Mouse (Mus musculus) midbrain, embryonic 15.5 days (tissue): Measurements from ENCODE around the gene Plxna4. TPM values are rescaled to one million over a fixed set of nuclear protein-coding genes. Genes with fewer than 3 reads are reported as not detected.
A peak's percentile ranks its signal among the peaks of the same experiment; 100 is the strongest.

Source experiments
- ATAC-seq: fragments of 200-750 bp; cut with Nextera tagmentation; replicated peaks from 2 replicates; pipeline ENCODE4 v1.8.0; 2017; ENCODE audit warnings: moderate TSS enrichment
- H3K27ac ChIP-seq: fragments of 300-500 bp; sonication (generic); 2 replicates; pipeline ENCODE4 v1.5.1; 2015; ENCODE audit warnings: mild to moderate bottlenecking, inconsistent platforms
- H3K27me3 ChIP-seq: fragments of 300-500 bp; sonication (generic); replicated peaks from 2 replicates; pipeline ENCODE4 v1.6.1; 2015; ENCODE audit warnings: inconsistent platforms
- H3K36me3 ChIP-seq: fragments of 300-500 bp; sonication (generic); replicated peaks from 2 replicates; pipeline ENCODE4 v1.6.1; 2015; ENCODE audit warnings: inconsistent platforms
- H3K4me1 ChIP-seq: fragments of 300-500 bp; sonication (generic); 2 replicates; pipeline ENCODE4 v1.6.1; 2015; ENCODE audit warnings: inconsistent platforms
- H3K4me2 ChIP-seq: fragments of 300-500 bp; sonication (generic); 2 replicates; pipeline ENCODE4 v1.6.1; 2015; ENCODE audit warnings: inconsistent platforms, mild to moderate bottlenecking, moderate library complexity
- H3K4me3 ChIP-seq: fragments of 300-500 bp; sonication (generic); 2 replicates; pipeline ENCODE4 v1.5.1; 2015; ENCODE audit warnings: mild to moderate bottlenecking, inconsistent platforms
- H3K9ac ChIP-seq: fragments of 300-500 bp; sonication (generic); 2 replicates; pipeline ENCODE4 v1.6.1; 2015; ENCODE audit warnings: mild to moderate bottlenecking, inconsistent platforms
- H3K9me3 ChIP-seq: fragments of 300-500 bp; sonication (generic); 2 replicates; pipeline ENCODE4 v1.6.1; 2016; ENCODE audit warnings: inconsistent platforms
- WGBS: fragments of 180-500 bp; shearing (Covaris S2); methylation state at CpG from one replicate; pipeline ENCODE4 v1.1.7; 2015; ENCODE audit warnings: mixed read lengths; 5-methylcytosine and 5-hydroxymethylcytosine counted together
- polyA plus RNA-seq: library from polyadenylated mRNA; unstranded; fragments of >200 nt; fragmentation: Nextera tagmentation; extraction: Ambion mirVana; gene quantifications from 2 replicates; pipeline ENCODE4 v1.2.1, GENCODE M21; 2015

Plxna4 gene
- polyA plus RNA-seq, 1 experiment from 2014 or later: 14.2 TPM

DNA sequence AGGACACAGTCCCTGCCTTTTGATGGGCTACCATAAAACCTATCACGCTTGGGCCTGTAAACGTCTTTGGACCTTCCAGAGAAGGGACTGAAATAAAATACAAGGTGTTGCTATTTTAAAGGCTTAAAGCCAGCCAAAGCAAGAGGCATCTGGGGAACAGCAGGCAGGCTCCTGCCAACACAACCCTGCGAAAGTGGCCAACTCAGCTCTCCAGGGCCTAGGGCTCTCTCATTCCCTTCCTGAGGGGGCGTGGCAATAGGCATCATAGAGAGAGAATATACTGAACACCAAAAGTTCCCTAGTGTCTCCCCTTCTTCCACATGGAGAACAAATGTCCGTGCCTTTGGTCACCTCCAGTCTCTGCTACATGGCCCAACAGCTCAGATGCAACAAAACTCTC lies 89.9 kb downstream of the Plxna4 start:
- Histone ChIP-seq H3K4me1 (peaks cover 13% of the 10 kb centered on the region; the same call in 1 of the 2 replicates), H3K4me2 (no peak overlapping the region), H3K36me3 (no peaks in the 10 kb centered on the region), H3K27ac (no peak overlapping the region), H3K27me3 (no peaks in the 10 kb centered on the region), H3K4me3 (no peak overlapping the region), H3K9me3 (no peaks in the 10 kb centered on the region), H3K9ac (no peak overlapping the region)
- 92% methylated on average over 5 of the region's 5 CpGs for WGBS
- ATAC-seq: no peak

DNA sequence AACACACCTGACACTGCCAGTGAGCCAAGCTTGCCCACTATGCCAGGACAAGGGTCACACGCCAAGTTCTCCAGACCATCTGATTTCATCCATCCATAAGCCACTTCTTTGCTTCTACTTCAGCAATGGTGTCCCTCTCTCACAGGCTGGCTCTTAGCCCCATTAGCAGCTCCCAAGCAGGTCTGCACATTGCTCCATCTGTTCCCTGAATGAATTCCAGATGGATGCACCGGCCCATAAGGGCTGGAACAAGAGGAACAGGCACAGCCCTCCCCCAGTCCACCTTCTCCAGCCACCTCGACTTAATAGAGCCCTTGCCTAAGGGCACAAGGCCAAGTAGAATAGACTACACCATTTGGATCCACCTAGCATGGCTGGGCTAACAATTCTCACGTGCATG lies 91.9 kb downstream of the Plxna4 start:
- H3K4me2 ChIP-seq: no peak overlapping the region
- no peak overlapping the region for H3K9ac ChIP-seq
- no peak overlapping the region for H3K27ac ChIP-seq
- H3K9me3 ChIP-seq: no peaks in the 10 kb centered on the region
- H3K36me3 ChIP-seq: no peaks in the 10 kb centered on the region
- no peak for ATAC-seq
- WGBS: 75% methylated on average over 4 of the region's 4 CpGs
- no peaks in the 10 kb centered on the region for H3K27me3 ChIP-seq
- H3K4me3 ChIP-seq: no peak overlapping the region
- H3K4me1 ChIP-seq: peaks cover 13% of the 10 kb centered on the region; the same call in 1 of the 2 replicates

DNA sequence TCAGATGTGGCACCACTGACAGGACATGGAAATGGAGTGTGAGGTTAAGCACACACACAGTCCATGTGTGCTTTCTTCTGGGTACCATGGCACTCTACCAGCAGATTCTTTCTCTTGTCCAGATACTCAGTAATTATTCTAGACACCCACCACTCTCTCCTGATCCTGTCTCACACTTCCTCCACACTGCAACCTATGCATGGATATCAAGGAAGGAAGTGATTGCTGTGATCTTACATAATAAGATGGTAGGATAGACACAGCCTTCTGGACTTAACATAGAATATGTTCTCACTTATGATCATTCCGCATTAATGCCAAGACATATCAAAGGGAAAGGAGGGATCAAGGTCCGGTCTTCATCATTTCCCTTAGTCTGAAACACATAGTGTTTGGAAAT lies 92.5 kb downstream of the Plxna4 start:
- H3K4me2 ChIP-seq: no peak overlapping the region
- H3K9ac ChIP-seq: no peak overlapping the region
- no peak overlapping the region for H3K4me3 ChIP-seq
- 95% methylated on average over 2 of the region's 2 CpGs for WGBS
- no peaks in the 10 kb centered on the region for H3K36me3 ChIP-seq
- no peaks in the 10 kb centered on the region for H3K27me3 ChIP-seq
- ATAC-seq: no peak
- H3K27ac ChIP-seq: no peak overlapping the region
- no peaks in the 10 kb centered on the region for H3K9me3 ChIP-seq
- peaks cover 13% of the 10 kb centered on the region; the same call in 1 of the 2 replicates for H3K4me1 ChIP-seq

DNA sequence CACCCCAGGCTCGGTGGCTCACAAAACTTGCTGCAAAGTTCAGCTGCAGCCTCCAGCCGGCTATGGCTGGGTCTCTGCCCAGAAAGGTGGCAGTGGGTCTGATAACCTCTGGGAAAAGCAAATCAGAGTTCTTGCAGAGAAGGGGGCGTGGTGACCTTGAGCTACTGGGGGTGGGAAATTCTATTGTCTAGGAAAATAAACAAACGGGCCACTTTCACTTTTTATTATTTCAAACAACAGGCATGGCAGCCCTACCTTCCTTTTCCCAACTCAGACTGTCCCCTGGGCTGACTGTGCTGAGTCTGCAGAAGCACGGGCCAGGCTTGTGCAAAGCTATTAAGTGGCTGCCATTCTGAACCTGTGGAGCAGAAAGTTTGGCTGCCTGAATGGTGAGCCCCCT lies 94.4 kb downstream of the Plxna4 start:
- H3K27ac ChIP-seq: no peak overlapping the region
- WGBS: 41% methylated on average over 5 of the region's 5 CpGs

GRCm38 (mm10) chr6:32487121-32487520 lies 100.9 kb downstream of the Plxna4 start:
- WGBS: 84% methylated on average over 3 of the region's 3 CpGs
- ATAC-seq: no peak
- H3K4me2 ChIP-seq: no peak overlapping the region
- H3K27me3 ChIP-seq: no peaks in the 10 kb centered on the region
- H3K9ac ChIP-seq: no peak overlapping the region
- H3K9me3 ChIP-seq: no peaks in the 10 kb centered on the region
- H3K4me3 ChIP-seq: no peak overlapping the region
- no peak overlapping the region for H3K27ac ChIP-seq
- H3K36me3 ChIP-seq: no peaks in the 10 kb centered on the region
- H3K4me1 ChIP-seq: peaks cover 5% of the 10 kb centered on the region; the same call in 1 of the 2 replicates

More for the DNA sequence above, 94.4 kb downstream of the Plxna4 start:
- ATAC-seq: no peak
- Histone ChIP-seq H3K36me3 (no peaks in the 10 kb centered on the region), H3K4me2 (no peak overlapping the region), H3K9me3 (no peaks in the 10 kb centered on the region), H3K4me1 (peaks cover 12% of the 10 kb centered on the region; the same call in 1 of the 2 replicates), H3K9ac (no peak overlapping the region), H3K4me3 (no peak overlapping the region), H3K27me3 (no peaks in the 10 kb centered on the region)

DNA sequence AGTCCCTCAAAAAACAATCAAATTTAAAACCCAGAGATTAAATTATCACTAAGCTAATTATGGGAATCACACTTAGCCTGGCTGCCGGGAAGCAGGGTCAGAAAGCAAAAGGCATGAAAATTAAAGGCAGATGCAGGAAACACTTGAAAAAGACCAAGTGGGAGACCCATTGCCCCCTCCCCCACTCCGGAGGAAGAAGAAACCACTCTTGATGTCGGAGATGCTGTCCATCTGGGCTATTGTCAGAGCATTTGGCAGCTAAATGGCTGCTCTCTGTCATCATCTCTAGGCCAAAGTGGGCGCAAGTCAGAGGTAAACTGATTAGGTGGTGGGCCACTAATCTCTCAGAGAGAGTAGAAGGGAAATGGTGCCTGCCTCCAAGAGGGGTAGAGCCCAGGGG lies 105.5 kb downstream of the Plxna4 start:
- Histone ChIP-seq H3K36me3 (no peaks in the 10 kb centered on the region), H3K27me3 (no peaks in the 10 kb centered on the region), H3K9me3 (no peaks in the 10 kb centered on the region), H3K4me1 (peaks cover 5% of the 10 kb centered on the region; the same call in 1 of the 2 replicates), H3K4me2 (no peak overlapping the region), H3K9ac (no peak overlapping the region), H3K27ac (no peak overlapping the region), H3K4me3 (no peak overlapping the region)
- 53% methylated on average over 4 of the region's 4 CpGs for WGBS
- ATAC-seq: no peak

- 0 out of 2 replicates have a peak, but pooled peaks have one; percentile 14 for ATAC-seq
- Histone ChIP-seq H3K4me1 (peaks cover 5% of the 10 kb centered on the region; the same call in 1 of the 2 replicates), H3K4me3 (no peak overlapping the region), H3K27ac (no peak overlapping the region), H3K4me2 (no peak overlapping the region), H3K9me3 (no peaks in the 10 kb centered on the region), H3K27me3 (no peaks in the 10 kb centered on the region), H3K9ac (no peak overlapping the region), H3K36me3 (no peaks in the 10 kb centered on the region)
- WGBS: 58% methylated on average over 1 of the region's 1 CpGs
These were observed 107.3 kb downstream of the Plxna4 start for GRCm38 (mm10) chr6:32480741-32481140.

DNA sequence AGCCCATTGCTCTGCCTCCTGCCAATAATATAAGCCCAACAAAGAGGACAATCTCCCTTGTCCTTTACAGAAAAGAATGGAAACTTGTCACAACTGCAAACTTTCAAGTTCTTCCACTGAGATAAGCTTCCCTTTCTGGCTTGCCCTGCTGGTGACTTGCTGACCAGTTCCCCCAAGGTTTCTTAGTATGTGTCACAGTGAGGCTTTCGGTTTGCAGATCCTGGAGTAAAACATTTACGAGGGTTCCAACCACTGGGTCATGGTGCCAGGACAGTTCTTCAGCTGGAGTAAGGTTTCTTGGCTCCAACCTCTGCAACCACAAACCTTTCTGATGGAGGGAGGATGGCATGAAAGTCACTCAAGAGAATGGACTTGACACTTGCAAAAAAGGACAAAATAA lies 108.2 kb downstream of the Plxna4 start:
- H3K36me3 ChIP-seq: no peaks in the 10 kb centered on the region
- H3K4me1 ChIP-seq: peaks cover 5% of the 10 kb centered on the region; the same call in 1 of the 2 replicates
- no peak overlapping the region for H3K4me2 ChIP-seq
- no peaks in the 10 kb centered on the region for H3K27me3 ChIP-seq
- H3K9me3 ChIP-seq: no peaks in the 10 kb centered on the region
- H3K27ac ChIP-seq: no peak overlapping the region; the same call in 1 of the 2 replicates
- H3K9ac ChIP-seq: no peak overlapping the region
- no peak for ATAC-seq
- no peak overlapping the region for H3K4me3 ChIP-seq
- 98% methylated on average over 2 of the region's 2 CpGs for WGBS

DNA sequence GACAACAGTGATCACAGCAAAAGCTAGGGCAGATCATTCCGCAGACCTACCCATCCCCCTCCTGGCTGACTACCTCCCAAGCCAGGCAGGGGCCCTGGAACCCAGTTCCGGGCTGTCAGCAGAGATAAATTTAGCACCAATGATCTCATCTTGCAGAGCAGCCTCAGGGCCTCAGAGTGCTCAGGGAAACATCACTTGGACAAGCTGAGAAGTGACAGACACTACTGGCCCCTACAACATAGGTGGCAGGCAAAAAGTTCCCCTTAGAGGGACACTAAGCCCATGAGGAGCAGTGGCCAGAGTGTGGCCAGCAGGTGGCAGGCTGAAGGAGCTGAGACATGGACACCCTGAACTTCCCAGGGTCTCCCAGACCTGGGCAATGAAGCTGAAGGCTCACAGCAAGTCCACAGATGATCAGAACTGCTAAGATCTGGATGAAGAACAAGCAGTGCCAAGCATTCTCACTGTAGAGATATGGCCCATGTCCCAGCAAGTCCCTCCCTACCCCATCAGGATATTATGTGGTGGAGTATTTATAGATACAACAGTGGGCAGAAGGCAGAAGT lies 108.7 kb downstream of the Plxna4 start:
- no peak overlapping the region; the same call in 1 of the 2 replicates for H3K27ac ChIP-seq
- H3K4me3 ChIP-seq: no peak overlapping the region
- no peak overlapping the region for H3K9ac ChIP-seq
- 0 out of 2 replicates have a peak, but pooled peaks have one; percentile 4 for ATAC-seq
- WGBS: 46% methylated on average over 2 of the region's 2 CpGs
- H3K4me2 ChIP-seq: no peak overlapping the region
- no peaks in the 10 kb centered on the region for H3K27me3 ChIP-seq
- peaks cover 5% of the 10 kb centered on the region; the same call in 1 of the 2 replicates for H3K4me1 ChIP-seq
- no peaks in the 10 kb centered on the region for H3K9me3 ChIP-seq
- H3K36me3 ChIP-seq: no peaks in the 10 kb centered on the region

DNA sequence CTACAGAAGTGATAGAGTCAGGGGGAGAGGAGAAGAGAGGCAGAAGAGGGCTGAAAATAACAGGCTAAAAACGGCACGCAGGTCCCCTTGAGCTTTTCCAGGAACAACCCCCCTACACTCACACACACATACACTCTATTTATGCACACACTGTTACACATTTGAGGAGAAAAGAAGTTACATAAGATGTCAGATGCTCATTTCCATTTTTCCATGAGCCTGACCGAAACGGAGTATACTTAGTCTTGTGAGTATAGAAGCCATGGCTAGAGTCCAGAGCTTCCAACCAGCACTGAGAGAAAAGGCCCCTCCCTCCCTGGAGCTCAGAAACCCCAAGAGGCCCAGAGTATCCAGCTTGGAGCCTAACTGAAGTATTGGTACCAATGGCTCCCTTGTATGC lies 112.0 kb downstream of the Plxna4 start:
- no peak for ATAC-seq
- Histone ChIP-seq H3K4me2 (no peak overlapping the region), H3K27ac (no peak overlapping the region), H3K27me3 (no peaks in the 10 kb centered on the region), H3K4me3 (no peak overlapping the region), H3K4me1 (no peaks in the 10 kb centered on the region), H3K36me3 (no peaks in the 10 kb centered on the region), H3K9me3 (no peaks in the 10 kb centered on the region), H3K9ac (no peak overlapping the region)
- 89% methylated on average over 4 of the region's 4 CpGs for WGBS

DNA sequence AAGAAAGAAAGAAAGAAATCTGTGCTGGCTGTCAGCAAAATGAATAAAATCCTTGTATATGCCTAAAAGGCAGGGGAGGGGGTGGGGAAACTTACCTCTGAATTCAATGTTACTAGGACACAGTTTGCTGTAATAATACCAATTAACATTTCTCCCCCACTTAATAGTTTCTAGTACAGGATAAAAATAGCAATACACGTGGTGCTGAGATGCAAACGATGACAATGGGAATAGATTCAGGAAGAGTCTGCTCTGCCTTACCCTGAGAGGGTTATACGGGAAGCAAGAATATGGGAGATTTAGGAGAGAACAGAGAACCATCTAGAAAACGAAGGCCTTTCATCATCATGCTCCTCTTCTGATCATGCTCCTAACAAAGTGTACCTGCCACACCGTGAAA lies 115.9 kb downstream of the Plxna4 start:
- H3K4me3 ChIP-seq: no peak overlapping the region
- H3K4me1 ChIP-seq: no peaks in the 10 kb centered on the region
- no peak overlapping the region for H3K9ac ChIP-seq
- WGBS: 78% methylated on average over 5 of the region's 5 CpGs
- H3K27me3 ChIP-seq: no peaks in the 10 kb centered on the region
- H3K9me3 ChIP-seq: no peaks in the 10 kb centered on the region
- H3K27ac ChIP-seq: no peak overlapping the region
- no peak overlapping the region for H3K4me2 ChIP-seq
- no peak for ATAC-seq
- no peaks in the 10 kb centered on the region for H3K36me3 ChIP-seq

GRCm38 (mm10) chr6:32471639-32472038 lies 116.4 kb downstream of the Plxna4 start:
- no peak overlapping the region for H3K4me2 ChIP-seq
- ATAC-seq: no peak
- no peaks in the 10 kb centered on the region for H3K27me3 ChIP-seq
- H3K36me3 ChIP-seq: no peaks in the 10 kb centered on the region
- H3K27ac ChIP-seq: no peak overlapping the region
- 0 out of 2 replicates have a peak, but pooled peaks cover 3% of the 10 kb centered on the region for H3K4me1 ChIP-seq
- no peak overlapping the region for H3K4me3 ChIP-seq
- no peaks in the 10 kb centered on the region for H3K9me3 ChIP-seq
- no peak overlapping the region for H3K9ac ChIP-seq
- 72% methylated on average over 3 of the region's 3 CpGs for WGBS

- Histone ChIP-seq H3K36me3 (no peaks in the 10 kb centered on the region), H3K27ac (no peak overlapping the region)
- ATAC-seq: no peak
These were observed 118.8 kb downstream of the Plxna4 start for GRCm38 (mm10) chr6:32469196-32469595.

More at GRCm38 (mm10) chr6:32469196-32469595, 118.8 kb downstream of the Plxna4 start:
- H3K4me2 ChIP-seq: no peak overlapping the region
- H3K27me3 ChIP-seq: no peaks in the 10 kb centered on the region
- H3K9ac ChIP-seq: no peak overlapping the region
- 56% methylated on average over 5 of the region's 5 CpGs for WGBS
- peaks cover 9% of the 10 kb centered on the region; the same call in 1 of the 2 replicates for H3K4me1 ChIP-seq
- no peaks in the 10 kb centered on the region for H3K9me3 ChIP-seq
- no peak overlapping the region for H3K4me3 ChIP-seq
